Mouse (Mus musculus) thymus, postnatal 25 days (tissue): ENCODE results near the gene Rpl11.
"Not testable (repeated sequence)": the region's sequence is repeated elsewhere in the genome, so short reads cannot be mapped to it uniquely, and the experiment has no call there.

Experiments used
- DNase-seq: peaks from one replicate; pipeline ENCODE4 v3.0.0; 2022

Gene Rpl11

DNA sequence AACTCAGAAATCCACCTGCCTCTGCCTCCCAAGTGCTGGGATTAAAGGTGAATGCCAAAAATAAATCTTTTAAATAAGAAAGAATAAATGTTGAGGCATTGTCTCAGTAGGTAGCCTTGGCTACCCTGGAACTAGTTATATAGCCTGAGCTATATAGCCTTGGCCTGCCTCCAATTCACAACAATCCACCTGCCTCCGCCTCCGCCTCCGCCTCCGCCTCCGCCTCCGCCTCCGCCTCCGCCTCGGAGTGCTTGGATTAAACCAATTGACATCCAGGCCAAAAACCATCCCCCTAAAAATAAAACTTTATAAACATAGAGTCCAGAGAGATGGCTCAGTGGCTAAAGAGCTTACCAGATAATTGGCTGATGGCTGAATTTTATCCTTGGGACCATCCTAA is 30.3 kb downstream of the Rpl11 start:
- no peak for DNase-seq

DNA sequence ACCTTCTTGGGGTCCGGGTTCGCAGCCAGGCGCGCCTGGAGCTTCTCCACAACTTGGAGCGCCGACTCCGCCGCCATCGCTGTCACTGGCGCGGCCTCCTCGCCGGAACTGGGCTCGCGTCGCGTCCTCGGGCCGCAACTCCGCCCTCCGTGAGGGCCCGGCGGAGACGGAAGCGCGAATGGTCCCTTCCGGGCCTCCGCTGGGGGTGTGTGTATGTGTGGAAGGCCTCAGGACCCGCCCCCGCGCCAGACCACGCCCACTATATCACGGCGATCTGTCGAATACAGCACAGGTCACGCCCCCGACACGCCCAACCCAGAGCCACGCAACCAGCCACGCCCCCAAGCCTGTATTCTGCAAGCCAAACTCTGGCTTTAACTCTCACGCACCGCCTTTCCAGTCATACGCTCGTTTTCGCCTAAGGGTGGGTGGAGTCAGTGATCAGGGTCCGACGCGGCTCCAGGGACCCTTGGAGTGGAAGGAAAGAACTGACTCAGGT is 31.6 kb downstream of the Rpl11 start, which contains the start of gene Eloa:
TSS of gene Eloa (minus strand) at position 215 of the 499 bp plus-strand sequence.
- DNase-seq: peak; percentile 100

DNA sequence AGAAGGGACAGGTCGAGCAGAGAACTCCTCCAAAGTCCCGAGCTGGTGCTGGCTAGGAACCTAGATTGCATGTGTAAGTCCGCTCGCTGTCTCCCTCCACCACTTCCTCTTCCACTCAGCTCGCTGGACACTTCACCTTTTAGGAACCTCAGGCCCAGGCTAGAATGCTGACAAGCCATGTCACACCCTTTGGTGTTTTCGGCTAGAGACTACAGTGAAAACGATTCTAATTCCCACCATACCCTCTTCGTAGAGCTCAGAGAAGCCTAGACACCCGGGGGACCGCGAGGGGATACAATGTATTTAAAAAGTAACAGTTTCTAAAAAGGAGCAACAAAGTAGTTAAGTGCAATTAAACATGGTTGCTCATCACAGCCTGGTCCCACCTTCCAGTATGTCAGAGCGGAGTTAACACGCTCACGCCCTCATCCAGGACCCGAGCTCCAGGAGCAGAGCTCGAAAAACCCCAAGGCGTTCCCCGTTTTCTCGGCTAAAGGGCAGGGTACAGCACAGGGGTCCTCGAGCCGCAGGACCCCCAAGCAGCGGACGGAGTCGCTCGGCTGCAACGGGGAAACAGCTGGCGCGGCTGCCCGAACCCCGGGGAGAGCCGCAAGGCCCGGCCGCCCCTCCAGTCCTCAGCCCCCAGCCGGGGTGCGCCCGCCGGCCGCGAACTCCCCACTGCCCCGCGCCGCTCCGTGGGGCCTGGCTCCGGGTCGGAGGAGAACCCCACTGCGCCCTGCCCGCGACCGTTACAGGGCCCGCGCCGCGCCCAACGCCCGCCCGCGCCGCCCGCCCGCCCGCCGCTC is 32.3 kb downstream of the Rpl11 start:
- no peak for DNase-seq

DNA sequence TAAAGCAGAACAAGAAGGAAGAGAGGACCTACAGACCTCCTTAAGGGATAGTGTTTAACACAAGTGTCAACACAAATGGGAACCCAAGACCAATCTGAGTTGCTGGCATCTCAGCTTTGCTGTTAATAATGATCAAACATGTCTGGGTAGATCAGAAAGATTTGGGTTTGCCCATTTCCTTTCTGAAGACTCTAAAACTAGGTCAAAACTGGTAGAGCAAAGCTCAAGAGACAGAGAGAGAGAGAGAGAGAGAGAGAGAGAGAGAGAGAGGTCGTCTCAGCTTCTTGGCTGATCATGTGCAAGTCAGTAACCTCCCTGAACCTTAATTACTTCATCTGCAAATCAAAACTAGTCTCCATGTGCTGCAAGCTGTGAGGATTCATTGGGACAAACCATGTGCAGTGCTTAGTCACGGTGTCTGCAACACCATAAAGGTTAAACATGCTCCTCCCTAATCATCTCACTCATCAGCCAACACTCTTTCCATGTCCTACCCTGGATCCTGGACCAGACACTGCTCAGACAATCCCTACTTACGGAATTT is 37.1 kb downstream of the Rpl11 start:
- no peak for DNase-seq

DNA sequence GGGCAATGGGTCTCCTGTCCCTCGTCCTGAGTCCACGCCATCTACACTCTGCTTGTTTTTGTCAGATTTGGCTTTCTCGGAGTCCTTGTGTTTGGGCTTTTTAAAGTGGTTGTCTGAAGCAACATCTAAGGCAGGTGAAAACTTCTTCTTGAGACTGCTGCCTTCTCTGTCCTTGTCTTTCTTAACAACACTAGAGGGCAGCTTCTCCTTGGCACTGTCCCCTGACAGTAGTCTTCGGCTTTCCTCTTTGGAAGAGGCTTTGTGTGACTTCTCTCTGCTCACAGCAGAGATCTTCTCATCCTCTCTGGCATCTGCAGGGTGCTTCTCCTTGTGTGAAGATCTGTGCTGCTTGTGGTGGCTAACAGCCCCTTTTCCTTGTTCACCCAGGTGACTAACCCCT is 42.6 kb downstream of the Rpl11 start:
- no peak for DNase-seq

DNA sequence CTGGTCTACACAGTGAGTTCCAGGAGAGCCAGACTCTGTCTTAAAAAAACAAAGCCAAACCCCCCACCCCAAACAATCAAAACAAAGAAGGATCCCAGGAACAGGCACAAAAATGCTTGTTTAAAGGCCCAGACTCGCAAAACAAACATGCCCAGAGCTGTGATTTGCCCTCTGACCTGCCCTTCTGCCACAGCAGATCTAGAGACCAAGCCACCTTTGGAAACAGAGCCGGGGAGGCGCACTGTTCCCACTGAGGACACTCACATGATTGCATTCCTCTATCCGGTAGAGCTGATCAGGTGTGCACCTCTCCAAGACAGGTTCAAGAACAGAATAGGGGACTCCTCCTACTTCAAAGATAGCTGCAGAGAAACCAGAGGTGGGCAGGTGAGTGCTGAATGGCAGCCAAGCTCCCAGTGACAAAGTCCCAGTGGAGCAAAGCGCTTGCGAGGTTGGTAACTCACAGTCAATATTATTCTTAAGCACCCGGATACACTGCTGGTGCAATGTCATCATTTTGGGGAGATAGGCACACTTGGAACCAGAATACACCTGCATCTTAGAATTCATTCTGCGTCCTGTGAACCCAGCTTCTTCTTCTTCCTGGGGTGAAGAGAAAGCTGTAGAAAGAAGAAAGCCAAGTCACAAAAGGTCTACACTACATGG is 44.3 kb downstream of the Rpl11 start:
- DNase-seq: no peak

DNA sequence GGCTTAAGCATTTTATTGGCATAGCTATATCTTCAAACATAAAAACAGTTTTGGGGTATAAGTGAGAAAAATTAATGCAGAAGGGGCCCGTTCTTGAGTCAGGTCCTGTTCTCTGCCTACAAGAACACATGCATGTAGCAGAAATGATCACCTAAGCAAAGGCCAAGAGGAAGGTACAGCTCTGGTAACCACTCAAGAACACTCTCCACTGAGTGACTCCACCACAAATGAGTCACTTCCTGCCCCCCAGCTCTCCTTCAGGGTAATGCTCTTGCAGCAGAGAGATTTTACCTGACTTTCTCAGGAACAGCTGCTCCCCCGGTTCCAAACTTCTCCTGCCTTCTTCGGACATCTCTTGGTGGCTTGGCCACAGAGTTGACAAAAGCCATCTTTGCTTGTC is 46.4 kb downstream of the Rpl11 start:
- no peak for DNase-seq

DNA sequence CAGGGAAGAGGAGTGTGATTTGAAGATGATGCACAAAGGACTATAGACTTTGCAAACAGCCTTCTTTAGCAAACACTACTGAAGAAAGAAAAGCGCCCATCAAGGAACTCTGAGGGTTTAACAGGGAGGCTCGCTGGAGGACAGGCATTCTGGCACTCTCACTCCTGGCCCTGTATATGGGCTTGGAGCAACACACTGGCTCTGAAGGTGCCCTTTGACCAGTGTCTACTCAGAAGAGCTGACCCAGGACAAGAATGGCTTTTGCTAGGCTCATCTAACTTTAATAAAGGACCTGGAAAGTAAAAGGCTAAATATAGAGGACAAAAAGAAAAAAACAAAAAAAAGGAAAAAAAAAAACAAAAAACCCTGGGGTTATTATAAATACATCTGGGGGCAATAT is 48.3 kb downstream of the Rpl11 start:
- DNase-seq: no peak

DNA sequence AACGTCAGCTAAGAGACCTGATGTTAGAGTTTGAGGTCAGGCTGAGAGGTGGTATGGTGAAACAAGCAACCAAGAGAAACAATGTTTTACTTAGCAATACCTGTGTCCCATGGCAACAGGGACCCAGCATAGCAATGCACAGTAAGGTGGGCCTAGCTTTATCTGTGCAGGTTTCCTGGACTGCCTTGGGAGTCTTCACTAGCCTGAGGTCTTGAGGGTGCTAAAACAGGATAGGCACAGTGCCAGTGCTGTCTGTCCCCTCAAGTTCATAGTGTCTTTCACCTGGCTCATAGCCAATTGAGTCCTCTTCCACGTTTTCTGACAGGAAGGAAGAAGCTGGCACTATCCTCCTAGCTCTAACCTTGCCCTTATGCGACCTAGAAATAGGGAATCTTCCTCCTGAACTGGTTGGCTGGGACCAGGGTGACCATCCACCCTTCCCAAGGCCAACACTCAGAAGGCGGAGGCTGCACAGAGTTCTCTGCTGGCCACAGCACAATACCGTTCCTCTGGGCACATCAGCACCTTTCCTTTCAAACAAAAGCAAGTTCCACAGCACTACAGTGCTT is 49.0 kb downstream of the Rpl11 start:
- DNase-seq: no peak

DNA sequence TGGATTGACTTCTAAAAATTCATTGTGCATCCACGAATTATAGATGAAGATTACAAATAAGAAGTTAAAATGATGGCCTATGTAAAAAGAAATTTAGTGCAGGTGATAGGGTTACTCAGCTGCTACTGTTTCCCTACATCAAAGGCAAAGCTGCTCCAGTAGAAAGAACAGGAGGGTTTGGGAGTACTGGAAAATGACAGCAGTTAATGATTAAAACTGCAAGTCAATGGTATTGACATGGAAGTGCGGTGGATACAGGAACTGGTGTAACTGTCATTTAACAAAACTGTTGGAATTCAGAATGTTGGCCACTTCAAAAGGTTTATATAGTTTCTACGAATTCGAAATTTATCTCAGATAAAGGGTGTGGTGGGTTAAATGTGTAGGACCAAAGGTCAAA is 58.1 kb downstream of the Rpl11 start:
- no peak for DNase-seq

DNA sequence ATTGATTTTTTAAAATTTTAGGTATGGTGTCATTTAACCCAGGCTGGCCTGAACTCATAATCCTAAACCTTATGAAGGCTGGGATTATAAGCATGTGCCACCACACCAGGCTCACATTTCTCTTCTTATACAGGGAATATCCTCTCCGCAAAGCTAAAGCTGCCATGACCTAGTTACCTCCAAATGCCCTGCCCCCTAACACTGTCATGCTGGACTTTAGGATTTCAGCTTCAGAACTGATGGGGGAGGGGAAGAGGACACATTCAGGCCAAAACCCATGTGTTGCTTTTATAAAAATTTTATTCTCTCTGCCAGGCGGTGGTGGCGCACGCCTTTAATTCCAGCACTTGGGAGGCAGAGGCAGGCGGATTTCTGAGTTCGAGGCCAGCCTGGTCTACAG is 59.3 kb downstream of the Rpl11 start:
- no peak for DNase-seq

DNA sequence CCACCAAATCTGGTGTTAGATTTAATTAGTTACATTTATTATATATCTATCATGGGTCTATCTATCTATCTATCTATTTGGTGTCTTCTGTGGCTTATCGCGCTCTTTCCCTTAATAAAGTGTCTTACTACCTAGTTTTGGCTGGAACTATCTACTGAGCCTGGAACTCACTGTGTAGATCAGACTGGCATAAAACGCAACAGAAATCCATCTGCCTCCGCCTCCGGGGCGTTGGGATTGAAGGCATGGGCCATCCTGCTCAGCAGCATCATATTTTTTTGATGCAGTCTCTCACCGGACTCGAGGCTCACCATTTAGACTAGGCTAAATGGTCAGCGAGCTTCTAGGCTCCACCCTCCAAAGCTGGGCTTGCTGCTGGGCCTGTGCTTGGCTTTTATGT is 65.5 kb downstream of the Rpl11 start:
- no peak for DNase-seq

DNA sequence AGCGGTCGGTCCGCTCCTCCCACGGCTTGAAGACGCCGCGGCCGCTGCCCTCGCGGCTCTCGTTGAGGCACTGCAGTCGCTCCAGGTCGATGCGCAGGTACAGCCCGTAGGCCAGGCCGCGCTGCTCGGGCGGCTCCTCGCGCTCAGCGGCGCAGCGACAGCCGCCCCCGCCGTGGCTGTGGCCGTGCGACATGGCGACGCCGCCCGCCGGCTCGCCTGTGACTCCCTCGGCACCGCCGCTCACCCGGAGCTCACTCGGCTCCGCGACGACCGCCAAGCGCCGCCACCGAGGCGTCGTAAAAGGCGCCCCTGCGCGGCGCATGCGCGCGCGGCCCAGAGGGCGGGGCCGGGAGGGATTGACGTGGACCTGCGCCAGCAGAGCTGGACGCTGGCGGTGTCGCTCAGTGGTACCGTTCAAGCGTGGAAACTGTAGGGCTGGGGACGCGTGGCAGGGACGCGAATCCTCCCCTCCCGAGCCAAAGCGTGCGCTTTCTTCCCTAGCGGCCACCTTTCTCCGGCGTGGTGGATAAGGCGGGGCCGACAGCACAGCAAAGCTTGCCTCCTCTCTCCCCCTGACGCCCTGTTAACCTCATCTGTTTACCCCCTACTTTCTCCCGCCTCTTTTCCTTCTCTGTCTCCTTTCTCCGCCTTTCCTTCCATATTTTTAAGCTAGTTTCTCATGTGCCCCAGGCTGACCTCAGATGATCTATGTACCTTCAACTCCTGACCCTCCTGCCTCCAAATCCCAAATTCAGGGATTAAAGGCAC is 66.1 kb downstream of the Rpl11 start, which contains the start of gene Pithd1:
TSS of gene Pithd1 (minus strand) at position 322 of the 768 bp plus-strand sequence.
- DNase-seq: peak; percentile 95

DNA sequence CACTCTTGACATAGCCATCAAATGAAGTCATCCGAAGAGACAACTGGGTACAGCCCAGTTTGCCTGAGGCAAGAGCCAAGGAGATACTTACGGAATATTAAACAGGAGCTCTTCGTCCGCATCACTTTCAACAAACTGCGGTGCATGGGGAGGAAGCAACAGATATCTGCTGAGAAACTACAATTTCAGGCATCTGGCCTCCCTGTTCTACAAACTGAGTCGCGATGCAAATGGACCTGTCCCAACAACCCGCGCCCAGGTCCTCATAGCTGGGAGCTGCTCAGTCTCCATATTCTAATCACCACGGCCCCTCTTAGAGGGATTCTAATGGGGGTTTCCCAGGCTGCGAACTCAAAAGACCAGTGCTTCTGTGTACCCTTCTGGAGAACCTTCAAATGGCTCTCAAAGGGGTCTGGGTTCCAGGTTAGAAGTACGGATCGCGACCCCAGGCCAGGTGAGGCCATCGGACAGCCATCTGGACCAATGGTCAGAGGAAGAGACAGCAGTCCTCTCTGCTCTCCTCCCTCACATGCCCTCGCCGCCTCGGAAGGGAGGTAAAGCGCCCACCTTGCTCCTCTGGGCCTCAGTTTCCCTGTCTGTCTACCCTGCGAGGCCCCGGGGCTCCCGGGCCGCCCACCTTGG is 66.8 kb downstream of the Rpl11 start:
- no peak for DNase-seq

DNA sequence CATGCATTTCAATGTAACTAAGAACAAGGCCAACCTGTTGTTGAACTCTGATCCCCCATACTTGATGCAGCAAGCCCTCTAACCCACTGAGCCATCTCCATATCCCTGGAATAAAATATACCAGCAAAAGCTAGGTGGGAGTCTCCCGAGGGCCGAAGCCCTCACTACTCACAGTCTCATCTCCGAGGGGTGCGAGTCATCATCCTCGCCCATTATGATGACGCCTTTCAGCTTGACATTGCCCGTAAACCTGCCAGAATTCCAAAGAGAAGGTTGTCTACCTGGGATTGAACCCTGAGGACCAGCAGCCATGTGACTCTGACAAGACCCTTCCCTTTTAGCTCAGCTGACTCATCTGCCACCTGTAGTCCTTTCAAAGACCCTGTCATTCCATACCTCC is 67.5 kb downstream of the Rpl11 start:
- DNase-seq: no peak

DNA sequence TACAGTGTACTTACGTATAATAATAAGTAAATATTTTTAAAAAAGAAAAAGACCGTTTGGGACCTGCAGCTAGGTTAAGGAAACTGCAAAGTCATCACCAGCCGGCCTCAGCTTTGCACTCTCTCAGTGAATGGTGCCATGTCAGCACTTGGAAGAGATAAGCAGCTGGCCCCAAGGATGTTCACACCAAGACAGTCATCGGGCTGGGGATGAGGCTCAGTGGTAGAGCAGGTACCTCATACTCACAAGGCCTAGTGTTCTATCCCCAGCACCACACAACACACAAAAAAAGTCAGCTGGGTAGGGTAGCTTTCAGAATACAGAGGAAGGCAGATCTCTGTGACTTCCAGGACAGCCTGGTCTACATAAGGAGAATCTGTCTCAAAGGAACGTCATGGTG is 68.0 kb downstream of the Rpl11 start:
- DNase-seq: no peak

DNA sequence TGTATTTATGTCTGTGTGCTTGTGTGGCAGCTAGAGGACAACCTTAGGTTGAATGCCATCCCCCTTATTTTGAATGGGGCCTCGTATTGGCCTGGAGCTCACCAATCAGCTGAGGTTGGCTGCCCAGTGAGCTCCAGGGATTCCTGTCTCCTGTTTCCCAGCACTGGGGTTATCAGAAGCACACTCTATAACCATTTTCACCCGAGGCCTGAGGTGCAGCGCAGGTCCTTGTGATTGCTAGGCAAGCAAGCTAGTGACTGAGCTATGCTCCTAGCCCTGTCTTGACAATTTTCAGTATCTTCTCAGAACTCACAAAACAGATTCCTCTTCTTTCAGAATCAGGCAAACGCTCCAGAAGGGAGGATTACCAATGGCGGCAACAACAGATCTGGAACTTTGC is 68.7 kb downstream of the Rpl11 start:
- DNase-seq: no peak

DNA sequence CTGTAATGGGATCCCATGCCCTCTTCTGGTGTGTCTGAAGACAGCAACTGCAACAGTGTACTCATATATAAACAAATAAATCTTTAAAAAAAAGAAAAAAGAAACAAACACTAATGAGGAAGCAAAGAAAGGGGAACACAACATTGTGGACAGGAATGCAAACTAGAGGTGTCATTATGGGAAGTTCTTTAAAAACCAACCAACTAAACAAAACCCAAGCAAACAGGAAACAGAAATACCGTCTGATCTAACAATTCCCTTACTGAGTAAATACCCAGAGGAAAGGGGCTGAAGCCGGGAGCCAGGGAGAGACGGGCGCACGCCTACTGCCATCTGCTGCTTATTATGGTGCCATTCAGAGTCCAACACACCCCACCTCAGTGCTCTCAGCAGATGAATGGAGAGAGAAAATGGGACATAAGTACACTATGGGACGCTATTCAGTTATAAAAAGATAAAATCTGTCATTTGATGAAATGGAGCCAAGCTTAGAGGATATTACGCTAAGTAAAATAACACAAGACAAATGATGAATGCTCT is 71.6 kb downstream of the Rpl11 start:
- DNase-seq: no peak

DNA sequence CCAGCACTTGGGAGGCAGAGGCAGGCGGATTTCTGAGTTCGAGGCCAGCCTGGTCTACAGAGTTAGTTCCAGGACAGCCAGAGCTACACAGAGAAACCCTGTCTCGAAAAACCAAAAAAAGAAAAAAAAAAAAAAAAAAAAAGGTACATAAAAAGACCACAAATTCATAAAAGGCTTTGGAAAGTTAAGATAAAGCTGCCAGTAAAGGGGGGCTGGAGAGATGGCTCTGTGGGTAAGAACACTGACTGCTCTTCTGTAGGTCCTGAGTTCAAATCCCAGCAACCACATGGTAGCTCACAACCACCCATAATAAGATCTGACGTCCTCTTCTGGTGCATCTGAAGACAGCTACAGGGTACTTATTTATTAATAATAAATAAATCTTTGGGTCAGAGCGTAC is 73.0 kb downstream of the Rpl11 start:
- not testable (repeated sequence) for DNase-seq
